Mouse (Mus musculus): Measurements from ENCODE around the gene Gm6583.
A peak's percentile ranks its signal among the peaks of the same experiment; 100 is the strongest.

The Gm6583 gene

DNA sequence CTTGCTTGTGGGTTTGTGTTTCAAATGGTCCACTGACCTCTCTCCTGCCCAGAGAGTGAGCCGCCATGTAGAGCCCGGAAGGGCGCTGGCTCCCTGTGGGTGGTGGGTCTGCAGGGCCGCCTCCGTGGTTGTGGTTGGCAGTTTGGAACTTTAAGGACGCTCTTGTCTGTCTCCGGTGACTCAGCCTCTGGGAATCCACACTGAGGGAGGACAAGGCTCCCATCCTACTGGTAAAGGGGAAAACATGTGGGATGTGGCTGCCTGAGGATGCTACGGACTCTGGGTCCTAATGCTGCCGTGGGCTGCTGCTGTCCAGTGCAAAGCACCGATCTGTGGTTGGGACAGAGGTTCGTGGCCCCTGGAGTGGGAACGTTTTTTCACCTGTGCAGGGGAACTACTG, 12.1 kb upstream of the Gm6583 start:
- no peak for DNase-seq (ENCODE audit: low spot score)

DNA sequence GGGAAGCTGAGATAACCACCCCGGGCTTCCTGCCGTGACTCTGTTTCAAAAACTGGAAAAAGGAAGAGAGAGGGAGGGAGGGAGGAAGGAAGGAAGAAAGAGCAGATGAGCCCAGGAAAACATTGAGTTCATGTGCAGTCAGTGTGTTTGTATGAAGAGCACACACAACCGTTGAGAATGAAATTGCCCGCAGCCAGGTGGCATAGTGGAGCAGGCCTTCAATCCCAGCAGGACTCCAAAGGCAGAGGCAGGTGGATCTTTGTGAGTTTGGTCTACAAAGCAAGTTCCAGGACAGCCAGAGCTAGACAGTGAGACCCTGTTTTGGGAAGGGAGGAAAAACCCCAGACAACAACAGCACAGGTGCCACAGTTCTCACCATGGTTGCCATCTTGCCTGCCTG, 11.5 kb upstream of the Gm6583 start:
- no peak for DNase-seq (ENCODE audit: low spot score)

DNA sequence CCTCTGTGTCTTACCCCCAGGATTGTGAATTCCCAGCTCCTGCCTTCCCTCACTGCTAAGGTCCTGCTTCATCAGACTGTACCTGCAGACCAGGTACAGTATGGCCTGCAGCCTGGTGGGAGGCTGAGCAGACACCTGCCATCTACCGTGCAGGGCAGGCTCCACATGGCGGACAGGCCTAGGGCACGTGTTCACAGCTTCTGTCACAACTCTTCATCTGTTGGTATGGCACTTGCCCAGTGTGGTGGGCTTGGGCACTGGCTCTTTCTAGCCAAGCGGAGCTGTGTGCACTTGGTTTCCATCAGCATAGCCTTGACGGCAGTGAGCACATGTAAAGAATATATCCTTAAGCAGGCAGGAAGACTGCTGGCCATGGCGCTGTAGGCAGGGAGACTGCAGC, 11.0 kb upstream of the Gm6583 start:
- DNase-seq (ENCODE audit: low spot score): no peak

DNA sequence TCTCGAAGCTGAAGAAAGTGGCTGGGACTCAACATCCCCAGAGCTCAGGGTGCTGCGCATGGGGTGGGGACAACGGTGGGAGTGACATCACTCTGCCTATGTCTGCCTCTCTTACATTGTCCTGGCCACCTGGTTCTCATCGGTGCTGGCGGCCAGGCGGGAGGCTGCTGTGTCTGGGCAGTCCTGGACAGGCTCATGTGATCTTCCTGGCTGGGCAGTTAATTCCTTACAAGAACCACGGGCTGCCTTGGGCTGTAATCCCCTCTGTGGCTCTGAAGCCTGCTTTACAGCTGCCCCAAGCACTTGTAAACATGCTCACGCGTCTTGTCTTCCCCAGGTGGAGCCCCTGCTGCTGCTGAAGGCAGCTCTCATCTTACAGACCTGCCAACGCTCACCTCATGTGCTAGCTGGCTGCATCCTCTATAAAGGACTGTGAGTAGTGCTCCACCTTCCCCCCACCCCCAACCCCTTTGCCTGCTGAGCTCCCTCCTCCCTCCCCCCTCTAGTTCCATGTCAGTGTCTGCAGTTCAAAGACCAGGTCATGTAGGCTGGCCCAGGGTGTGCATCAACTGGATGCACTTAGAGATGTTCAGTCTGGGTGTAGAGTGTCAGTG, 8.5 kb upstream of the Gm6583 start:
- DNase-seq (ENCODE audit: low spot score): no peak

DNA sequence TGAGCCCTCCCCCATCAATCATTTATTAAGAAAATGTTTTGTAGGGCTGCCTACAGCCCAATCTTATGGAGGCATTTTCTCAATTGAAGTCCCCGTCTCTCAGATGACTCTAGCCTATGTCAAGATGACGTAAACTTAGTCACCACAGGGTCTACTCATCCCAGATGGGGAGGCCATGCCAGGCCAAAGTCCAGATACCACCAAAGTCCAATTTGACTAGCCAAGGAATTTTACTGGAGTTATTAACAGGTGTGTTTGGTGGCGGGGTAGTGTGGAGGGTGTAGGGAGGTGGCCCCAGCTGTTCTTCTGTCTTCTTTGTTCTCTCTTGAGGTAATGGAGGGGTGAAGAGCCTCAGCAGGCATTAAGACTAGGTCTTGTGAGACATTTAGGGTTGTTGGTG, 4.2 kb upstream of the Gm6583 start:
- no peak for DNase-seq (ENCODE audit: low spot score)

DNA sequence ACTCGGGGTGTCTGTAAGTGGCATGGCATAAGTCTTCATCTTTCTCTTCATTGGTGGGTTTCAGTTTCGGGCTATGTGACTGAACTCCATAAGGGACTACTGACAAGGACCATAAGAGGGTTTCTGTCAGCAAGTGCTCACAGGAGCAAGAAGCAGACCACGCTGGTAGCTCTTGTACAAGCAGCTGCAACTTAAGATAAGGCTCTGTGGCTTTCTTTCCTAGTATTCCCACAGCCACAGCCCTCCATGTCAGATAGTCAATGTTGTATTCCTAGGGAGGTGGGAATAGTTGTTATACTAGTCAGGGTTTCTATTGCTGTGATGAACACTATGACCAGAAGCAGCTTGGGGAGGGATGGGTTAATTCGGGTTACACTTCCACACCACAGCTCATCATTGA, 3.7 kb upstream of the Gm6583 start:
- no peak for DNase-seq (ENCODE audit: low spot score)

DNA sequence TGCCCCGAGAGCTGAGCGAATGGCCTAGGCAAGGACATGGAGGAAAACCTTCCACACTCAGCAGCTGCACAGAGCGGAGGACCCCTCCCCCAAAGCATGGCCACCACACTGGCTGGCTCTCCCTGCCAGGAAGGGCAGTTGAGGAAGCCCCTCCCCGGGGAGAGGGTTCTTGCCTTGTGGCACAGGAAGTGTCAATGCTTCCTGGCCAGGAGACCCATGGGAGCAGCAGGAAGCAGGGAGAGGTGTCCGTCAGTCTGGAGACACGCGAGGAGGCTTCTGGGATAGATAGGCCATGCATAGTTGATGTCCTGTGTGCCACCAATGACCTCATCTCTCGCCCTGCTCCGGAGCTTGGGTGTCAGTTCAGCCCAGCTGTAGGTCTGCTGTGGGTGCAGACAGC, 489 bp upstream of the Gm6583 start:
- DNase-seq (ENCODE audit: low spot score): no peak

DNA sequence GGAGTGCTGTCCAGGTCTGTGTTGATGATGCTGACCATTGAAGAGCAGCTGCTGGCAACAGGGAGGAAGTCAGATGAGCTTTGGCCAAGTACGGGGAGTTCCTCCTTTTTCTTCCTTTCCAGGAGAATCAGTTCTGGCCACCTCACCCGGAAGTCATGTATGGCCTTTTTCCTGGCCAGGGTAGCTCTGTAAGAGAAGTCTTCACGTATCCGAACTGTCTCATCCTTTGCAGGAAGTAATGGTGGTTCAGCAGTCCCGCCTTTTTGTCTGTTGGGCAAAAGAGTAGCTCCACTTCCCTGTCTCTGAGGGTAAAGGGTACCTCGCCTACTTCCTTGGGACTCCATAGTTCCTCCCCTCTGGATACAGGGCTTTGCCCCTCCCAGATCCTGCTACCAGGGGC, 340 bp downstream of the Gm6583 start:
- DNase-seq (ENCODE audit: low spot score): no peak

DNA sequence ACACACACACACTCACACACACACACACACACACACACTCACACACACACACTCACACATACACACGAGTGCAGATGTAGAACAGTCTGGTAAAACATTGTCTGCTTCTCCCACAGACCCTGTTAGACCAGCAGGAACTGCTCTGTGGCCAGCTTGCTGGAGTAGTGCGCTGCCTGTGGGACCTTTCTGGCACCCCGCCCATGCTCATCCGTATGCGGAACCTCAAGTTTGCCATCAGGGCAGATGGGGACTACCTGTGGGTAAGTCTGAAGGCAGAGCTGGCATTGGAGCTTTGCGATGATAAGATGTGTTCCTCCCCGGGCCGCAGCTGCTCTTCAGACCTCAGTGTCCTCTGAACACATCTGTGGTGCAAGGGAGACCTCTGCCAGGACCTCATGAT, 6.7 kb downstream of the Gm6583 start:
- DNase-seq (ENCODE audit: low spot score): no peak

DNA sequence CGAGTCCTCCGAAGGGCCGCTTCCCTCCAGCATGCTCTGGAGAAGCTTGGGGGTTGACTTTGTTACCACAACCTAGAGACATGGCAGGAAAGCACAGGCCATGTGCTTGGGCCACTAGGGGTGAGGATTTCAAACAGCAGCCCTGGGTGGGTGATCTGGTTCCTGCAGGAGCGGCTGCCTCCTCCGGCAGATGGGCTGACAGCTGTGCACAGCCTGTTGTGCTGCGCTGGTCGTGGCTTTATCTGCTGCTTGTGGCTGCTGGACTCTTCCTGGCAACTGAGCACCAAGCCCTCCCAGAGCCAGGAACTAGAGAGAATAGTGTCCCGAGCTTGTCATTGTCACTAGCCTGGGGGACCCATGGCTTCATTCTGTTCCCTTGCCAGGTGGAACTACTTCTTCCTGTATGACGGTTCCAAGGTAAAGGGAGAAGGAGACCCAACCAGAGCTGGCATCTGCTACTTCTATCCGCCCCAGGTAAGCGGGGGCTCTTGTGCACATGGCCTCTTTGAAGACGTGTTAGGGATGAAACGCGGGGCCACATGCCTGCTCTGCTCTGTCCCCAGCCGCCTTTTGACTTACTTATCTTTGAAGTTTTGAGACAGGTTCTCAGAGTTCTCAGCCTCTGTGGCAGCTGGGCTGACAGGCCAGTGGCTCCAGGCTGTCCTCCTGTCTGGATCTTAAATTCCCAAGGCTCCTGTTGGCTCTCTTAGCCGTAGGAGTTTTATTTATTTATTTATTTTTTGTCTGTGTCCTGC, 9.4 kb downstream of the Gm6583 start:
- DNase-seq (ENCODE audit: low spot score): no peak

DNA sequence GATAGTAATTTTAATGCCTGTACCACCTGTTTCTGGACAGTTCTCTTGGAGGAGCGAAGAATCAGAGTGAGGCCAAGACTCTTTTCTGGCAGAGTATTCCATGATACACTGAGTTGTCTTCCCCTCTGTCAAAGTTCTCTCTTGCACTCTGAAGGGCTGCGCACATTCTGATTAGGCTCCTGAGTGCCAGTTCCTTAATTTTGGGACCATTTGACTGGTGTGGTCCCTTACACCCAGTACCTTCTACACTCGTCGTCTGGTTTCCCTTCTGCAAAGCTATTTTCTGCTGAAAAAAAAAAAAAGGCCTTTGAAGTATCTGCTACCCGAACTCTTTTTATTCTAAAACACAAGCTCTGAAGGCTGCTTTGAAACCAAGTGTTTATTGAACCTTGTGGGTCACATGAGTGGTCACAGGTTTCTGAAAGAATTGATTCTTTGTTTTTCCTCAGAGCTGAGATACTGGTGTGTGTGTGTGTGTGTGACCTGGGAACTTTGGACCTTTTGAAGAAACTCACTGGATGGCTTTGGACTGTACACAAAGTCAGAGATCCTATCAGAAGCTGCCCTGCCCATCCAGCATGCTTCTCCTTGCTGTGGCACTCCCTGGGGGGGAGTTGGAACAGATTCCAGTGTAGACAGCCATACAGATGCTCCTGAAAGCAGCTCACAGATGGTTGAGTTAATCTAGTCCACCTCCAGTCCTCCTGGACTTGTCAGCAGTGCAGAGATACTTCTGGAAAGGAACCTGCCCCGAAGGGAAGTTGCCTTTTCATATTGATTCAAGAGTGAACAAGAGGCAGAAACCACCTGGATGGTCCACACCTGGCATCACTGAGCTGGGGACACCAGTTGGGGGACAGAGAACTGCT, 11.5 kb downstream of the Gm6583 start:
- no peak for DNase-seq (ENCODE audit: low spot score)

DNA sequence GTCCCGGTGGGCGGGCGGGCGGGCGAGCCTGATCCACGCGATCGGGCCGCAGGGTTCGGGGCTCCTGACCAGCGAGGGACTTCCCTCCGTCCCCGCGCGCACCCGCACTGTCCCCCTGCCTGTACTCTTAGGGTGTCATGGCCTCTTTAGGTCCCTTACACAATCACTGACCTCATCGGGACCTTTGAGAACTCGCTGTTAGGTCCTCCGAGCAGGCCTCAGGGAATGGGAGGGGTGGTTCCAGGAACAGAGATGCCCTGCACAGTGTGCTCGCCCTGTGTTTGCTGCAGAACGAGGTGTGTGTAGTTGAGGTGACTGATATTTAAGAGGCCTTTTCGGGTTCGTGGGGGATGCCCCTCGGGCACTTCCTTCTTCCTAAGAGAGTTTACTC, 12.6 kb downstream of the Gm6583 start:
- DNase-seq (ENCODE audit: low spot score): peak; percentile 59

DNA sequence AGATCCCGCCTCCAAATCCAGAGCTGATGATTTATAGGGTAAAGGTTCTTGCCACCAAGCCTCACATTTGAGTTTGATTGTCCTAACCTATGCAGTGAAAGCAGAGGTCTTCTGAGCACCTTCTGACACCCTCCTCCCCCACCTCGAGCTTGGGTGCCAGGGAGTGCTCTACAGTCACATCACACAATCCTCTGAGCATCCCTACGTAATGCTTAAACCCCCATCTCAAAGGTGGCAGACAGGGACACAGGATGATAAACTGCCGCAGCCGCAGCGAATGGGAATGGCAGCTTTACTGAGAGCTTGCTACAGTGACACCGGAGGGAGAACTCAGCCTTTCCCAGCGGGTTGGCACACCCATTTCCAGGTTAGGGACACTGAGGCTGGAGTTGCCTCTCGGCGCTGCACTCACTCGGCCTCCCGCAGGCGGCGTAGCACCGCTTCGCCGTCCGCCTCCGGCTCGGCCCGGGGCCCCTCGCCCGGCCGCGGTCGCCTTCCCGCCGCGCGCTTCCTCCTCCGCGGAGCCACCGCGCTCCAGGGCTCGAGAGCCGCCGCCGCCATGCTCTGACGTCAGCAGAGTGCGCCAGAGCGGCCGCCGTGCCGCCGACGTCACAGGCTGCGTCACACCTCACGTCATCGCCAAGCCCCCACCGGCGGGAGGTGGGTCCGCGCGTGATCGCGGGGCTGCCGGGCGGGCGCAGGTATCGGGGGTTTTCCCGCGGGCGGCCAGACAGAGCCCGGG, 13.2 kb downstream of the Gm6583 start, which contains the start of the genes Srrd and Hps4:
TSS of gene Srrd (minus strand) at position 578 of the 742 bp plus-strand sequence.
TSS of gene Hps4 (plus strand) at position 621 of the 742 bp plus-strand sequence.
- peak; percentile 85 for DNase-seq (ENCODE audit: low spot score)

DNA sequence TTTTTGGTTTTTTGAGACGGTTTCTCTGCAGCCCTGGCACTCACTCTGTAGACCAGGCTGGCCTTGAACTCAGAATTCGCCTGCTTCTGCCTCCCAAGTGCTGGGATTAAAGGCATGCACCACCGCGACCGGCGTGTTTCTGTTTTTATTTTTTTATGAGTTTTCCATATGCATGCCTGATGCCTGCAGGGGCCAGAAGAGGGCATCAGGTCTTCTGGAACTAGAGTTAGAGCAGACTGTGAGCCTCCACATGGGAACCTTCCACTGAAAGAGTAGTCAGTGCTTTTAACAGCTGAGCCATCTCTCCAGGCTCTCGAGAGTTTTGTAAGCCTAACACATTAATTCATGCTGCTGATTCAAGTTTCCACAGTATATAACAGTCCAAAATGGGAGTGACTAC, 16.6 kb downstream of the Gm6583 start:
- no peak for DNase-seq (ENCODE audit: low spot score)

DNA sequence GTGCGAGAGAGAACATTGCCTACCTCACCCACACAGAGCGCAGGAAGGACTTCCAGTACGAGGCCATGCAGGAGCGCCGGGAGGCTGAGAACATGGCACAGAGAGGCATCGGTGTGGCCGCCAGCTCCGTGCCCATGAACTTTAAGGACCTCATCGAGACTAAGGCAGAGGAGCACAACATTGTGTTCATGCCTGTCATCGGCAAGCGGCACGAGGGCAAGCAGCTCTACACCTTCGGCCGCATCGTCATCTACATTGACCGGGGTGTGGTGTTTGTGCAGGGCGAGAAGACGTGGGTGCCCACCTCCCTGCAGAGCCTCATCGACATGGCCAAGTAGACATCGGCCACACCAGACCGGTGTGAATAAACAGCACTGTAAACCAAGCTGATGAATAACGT, 18.8 kb downstream of the Gm6583 start:
- no peak for DNase-seq (ENCODE audit: low spot score)

DNA sequence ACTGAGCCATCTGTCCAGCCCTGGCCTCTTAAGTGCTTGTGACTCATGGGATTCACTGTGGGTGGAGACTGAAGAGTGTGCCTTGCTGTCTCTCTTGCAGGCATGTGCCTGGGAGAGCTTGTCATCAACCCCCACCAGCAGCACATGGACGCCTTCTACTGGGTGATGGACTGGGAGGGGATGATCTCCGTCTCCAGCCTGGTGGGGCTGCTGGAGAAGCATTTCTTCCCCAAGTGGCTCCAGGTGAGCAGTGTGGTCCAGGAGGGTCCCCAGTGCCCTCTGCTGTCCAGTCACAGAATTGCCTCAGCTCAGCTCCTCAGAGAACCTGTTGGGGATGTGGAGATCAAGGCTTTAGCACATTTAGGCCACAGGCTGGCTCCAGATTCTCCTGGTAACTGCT, 20.4 kb downstream of the Gm6583 start:
- DNase-seq (ENCODE audit: low spot score): peak; percentile 70

DNA sequence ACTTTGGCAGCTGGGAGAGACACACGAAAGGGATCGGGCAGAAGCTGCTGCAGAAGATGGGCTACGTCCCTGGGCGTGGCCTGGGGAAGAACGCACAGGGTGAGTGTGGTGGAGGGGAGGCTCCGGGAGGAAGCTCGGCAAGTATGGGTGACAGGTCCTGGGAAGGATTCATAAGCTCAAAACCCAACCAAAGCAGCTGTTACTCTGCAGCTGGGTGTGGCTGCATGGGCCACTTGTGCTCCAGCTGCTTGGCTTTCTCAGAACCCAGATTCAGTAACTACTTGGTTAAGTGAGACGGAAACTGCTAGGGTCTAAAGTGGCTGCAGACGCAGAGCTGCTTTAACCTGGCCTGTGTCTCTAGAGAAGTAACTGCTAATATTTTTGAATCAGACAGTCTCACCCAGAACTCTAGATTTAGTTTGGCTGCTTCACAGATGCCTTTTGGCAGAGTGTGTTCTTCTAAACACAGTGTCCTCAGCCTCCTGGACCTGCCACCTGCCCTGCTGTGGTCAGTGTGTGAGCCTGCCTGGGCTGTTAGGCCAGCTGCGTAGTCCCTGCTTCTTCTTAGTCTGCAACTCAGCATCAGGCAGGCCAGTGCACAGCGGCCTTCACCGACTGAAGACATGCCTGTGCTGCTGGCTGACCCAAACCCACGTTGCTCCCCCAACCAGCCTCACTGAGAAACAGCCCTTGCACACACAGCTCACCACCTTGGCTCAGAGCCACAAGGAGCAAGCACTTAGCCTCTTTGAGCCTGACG, 25.8 kb downstream of the Gm6583 start:
- DNase-seq (ENCODE audit: low spot score): no peak

DNA sequence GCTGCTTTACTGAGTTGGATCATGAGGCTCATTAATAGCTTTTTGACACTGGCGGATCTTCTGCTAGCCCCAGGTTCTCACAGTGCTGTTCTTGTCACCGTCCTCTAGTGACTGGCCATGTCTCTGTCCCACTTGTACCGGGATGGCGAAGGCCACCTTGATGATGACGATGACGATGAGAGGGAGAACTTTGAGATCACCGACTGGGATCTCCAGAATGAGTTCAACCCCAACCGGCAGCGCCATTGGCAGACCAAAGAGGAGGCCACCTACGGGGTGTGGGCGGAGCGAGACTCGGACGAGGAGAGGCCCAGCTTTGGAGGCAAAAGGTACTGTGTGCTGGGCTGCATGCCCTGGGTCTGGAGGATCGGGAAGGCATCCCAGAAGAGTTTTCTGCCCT, 28.0 kb downstream of the Gm6583 start:
- no peak for DNase-seq (ENCODE audit: low spot score)

DNA sequence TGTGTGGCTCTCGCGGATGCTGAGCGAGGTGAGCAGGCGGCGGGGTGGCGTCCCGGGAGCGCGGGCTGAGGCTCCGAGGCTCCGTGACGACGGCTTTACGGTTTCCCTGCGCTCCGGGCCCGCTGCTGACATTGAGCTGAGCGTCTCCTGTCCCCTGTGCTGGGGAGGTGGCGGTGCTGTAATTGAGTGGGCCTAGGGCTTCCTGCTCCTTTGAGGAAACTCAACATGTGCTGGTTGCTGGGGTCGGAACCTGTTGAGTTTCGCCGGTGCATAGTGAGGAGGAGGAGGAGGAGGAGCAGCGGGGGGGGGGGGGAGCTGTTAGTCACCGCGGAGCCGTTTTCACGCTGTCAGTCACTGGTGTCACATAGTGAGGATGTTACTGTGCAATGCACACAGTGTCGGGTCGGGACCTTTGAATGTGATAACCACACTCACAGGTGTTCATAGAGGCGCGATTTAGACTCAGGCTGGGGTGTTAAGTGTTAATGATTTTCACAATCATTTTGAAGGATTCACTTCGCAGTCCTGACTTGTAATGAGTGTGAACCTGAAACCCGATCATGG, 29.3 kb downstream of the Gm6583 start:
- DNase-seq (ENCODE audit: low spot score): peak; percentile 10

DNA sequence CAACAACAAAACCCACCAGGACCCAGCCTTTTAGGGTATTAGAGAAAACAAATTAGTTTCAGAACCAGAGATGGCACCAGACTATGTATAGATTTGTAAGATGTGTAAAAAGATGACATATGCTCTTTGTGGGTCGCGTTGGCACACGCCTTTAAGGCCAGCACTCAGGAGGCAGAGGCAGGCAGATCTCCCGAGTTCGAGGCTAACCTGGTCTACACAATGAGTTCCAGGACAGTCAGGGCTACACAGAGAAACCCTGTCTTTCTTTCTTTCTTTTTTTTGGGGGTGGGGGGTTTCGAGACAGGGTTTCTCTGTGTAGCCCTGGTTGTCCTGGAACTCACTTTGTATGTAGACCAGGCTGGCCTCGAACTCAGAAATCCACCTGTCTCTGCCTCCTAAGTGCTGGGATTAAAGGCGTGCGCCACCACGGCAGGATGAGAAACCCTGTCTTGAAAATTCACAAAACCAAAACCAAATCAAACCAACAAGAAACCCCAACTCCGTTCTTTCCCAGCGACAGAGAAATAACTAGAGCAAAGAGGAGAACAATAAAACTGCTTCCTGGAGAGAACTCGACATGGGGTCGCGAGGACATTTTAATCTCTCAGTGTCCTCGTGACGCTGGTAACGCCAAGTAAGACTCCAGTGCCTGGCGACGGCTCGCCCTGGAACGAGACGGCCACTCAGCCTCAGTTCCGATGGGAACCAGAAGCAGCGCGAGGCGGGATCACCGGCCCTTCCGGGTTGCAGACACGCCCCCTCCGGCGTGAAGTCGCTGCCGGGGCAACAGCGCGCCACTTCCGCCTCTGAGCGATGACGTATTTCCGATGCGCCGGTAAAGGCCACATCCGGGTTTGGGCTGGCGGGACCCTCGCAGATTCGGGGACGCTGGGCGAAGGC, 30.0 kb downstream of the Gm6583 start, which contains the start of gene Tfip11:
TSS of gene Tfip11 (plus strand) at position 813 of the 900 bp plus-strand sequence.
- DNase-seq (ENCODE audit: low spot score): peak; percentile 96

Data from embryo, embryonic 10.5 days (tissue).